Mouse (Mus musculus) small intestine, adult 10 weeks (tissue): Measurements from ENCODE around the gene Dixdc1. TPM values are rescaled to one million over a fixed set of nuclear protein-coding genes. Genes with fewer than 3 reads are reported as not detected.

Experiments
- polyA plus RNA-seq: library from polyadenylated mRNA; stranded (reverse); fragments of 350-450 nt; fragmentation: Illumina TruSeq; extraction: RNeasy Lipid Tissue Mini Kit (QIAGEN cat#74804); gene quantifications from one replicate; pipeline ENCODE4 v1.2.3, GENCODE M21; 2014; ENCODE audit warnings: low replicate concordance

Dixdc1 gene
- 2.3 TPM for polyA plus RNA-seq

GRCm38 (mm10) chr9:50738914-50739870 is at the start of gene Dixdc1:
Gene Dixdc1, minus strand, starts transcription at chr9:50739517.

GRCm38 (mm10) chr9:50774991-50775612 is 35.8 kb upstream of the Dixdc1 start, which contains the start of the genes Alg9 and 1110032A03Rik:
Gene Alg9, plus strand, starts transcription at chr9:50775019.
Gene 1110032A03Rik, minus strand, starts transcription at chr9:50775520.

GRCm38 (mm10) chr9:50768107-50769002 is 29.0 kb upstream of the Dixdc1 start, which contains the start of gene Fdxacb1:
Gene Fdxacb1, plus strand, starts transcription at chr9:50768236.

GRCm38 (mm10) chr9:50752054-50752602 is 12.8 kb upstream of the Dixdc1 start, which contains the start of gene Hspb2:
Gene Hspb2, minus strand, starts transcription at chr9:50752354.

GRCm38 (mm10) chr9:50751323-50751722 is 12.0 kb upstream of the Dixdc1 start, which contains the start of gene Cryab:
Gene Cryab, plus strand, starts transcription at chr9:50751325.

GRCm38 (mm10) chr9:50746214-50746677 is 6.9 kb upstream of the Dixdc1 start, which contains the start of gene 2310030G06Rik:
Gene 2310030G06Rik, minus strand, starts transcription at chr9:50746536.

GRCm38 (mm10) chr9:50659392-50660217 is 79.7 kb downstream of the Dixdc1 start, which contains the start of gene Dlat:
Gene Dlat, minus strand, starts transcription at chr9:50659780.

GRCm38 (mm10) chr9:50616766-50617603 is 122.3 kb downstream of the Dixdc1 start, which contains the start of the genes Pih1d2 and Nkapd1:
Gene Pih1d2, plus strand, starts transcription at chr9:50617321.
Gene Nkapd1, minus strand, starts transcription at chr9:50617464.

Other genes starting within 250 kb of the Dixdc1 start
- 1.9 TPM for gene Plet1, start 245.0 kb downstream of the Dixdc1 start, polyA plus RNA-seq
- 151 TPM for gene Pts, start 210.8 kb downstream of the Dixdc1 start, polyA plus RNA-seq
- 1,608 TPM for gene Il18, start 184.7 kb downstream of the Dixdc1 start, polyA plus RNA-seq
- 142 TPM for gene Bco2, start 184.3 kb downstream of the Dixdc1 start, polyA plus RNA-seq
- 17.0 TPM for gene Tex12, start 178.2 kb downstream of the Dixdc1 start, polyA plus RNA-seq
- gene Sdhd, start 135.7 kb downstream of the Dixdc1 start, polyA plus RNA-seq, result 577 TPM
- gene Timm8b, start 135.6 kb downstream of the Dixdc1 start, polyA plus RNA-seq, result 92.0 TPM
- 1.4 TPM for gene Pih1d2, start 122.2 kb downstream of the Dixdc1 start, polyA plus RNA-seq
- 92.4 TPM for gene Nkapd1, start 122.1 kb downstream of the Dixdc1 start, polyA plus RNA-seq
- gene Dlat, start 79.7 kb downstream of the Dixdc1 start, polyA plus RNA-seq, result 120 TPM
- 78.6 TPM for gene 2310030G06Rik, start 7.0 kb upstream of the Dixdc1 start, polyA plus RNA-seq
- gene Cryab, start 11.8 kb upstream of the Dixdc1 start, polyA plus RNA-seq, result 1.9 TPM
- not detected for gene Hspb2, start 12.8 kb upstream of the Dixdc1 start, polyA plus RNA-seq
- 5.8 TPM for gene Fdxacb1, start 28.7 kb upstream of the Dixdc1 start, polyA plus RNA-seq
- 6.5 TPM for gene Alg9, start 35.5 kb upstream of the Dixdc1 start, polyA plus RNA-seq
- 77.2 TPM for gene 1110032A03Rik, start 36.0 kb upstream of the Dixdc1 start, polyA plus RNA-seq
- 11.5 TPM for gene Ppp2r1b, start 105.8 kb upstream of the Dixdc1 start, polyA plus RNA-seq